Mouse (Mus musculus): ENCODE measurements at regions not wholly inside any gene's neighbourhood (a gene's known extent, or its start where the extent isn't known, plus 50 kb on each side); places are given as distances from the start of the nearest gene placed in this dataset.

GRCm38 (mm10) chr16:75433227-75433626, 152.6 kb downstream of the Lipi start:
- Histone ChIP-seq H3K27ac (ENCODE audit: low read depth, low read length) (no peak overlapping the region), H3K4me2 (replicated peaks; ENCODE audit: low read depth) (no peak overlapping the region), H3K9me3 (ENCODE audit: control insufficient read depth) (no peaks in the 10 kb centered on the region), H3K4me3 (ENCODE audit: low read depth, low read length) (no peak overlapping the region), H3K9ac (ENCODE audit: low read depth, low read length) (no peak overlapping the region), H3K4me1 (replicated peaks; ENCODE audit: control insufficient read depth, insufficient read depth, low read length) (no peaks in the 10 kb centered on the region), H3K36me3 (ENCODE audit: control insufficient read depth, insufficient read depth) (no peaks in the 10 kb centered on the region), H3K27me3 (replicated peaks; ENCODE audit: control insufficient read depth, insufficient read depth, low read length) (no peaks in the 10 kb centered on the region)
- ATAC-seq = no peak
- WGBS = 58% methylated on average over 6 of the region's 6 CpGs
- no peak for TF ChIP-seq CTCF (IDR thresholded peaks at IDR 0.05; ENCODE audit: low read depth)

GRCm38 (mm10) chr16:75384526-75385222, 201.2 kb downstream of the Lipi start:
- H3K9ac ChIP-seq (ENCODE audit: low read depth, low read length) = no peak overlapping the region
- no peak overlapping the region for H3K4me3 ChIP-seq (ENCODE audit: low read depth, low read length)
- H3K4me2 ChIP-seq (replicated peaks; ENCODE audit: low read depth) = no peak overlapping the region
- WGBS = 83% methylated on average over 6 of the region's 6 CpGs
- no peaks in the 10 kb centered on the region for H3K4me1 ChIP-seq (replicated peaks; ENCODE audit: control insufficient read depth, insufficient read depth, low read length)
- H3K27ac ChIP-seq (ENCODE audit: low read depth, low read length) = no peak overlapping the region
- no peak for ATAC-seq
- H3K27me3 ChIP-seq (replicated peaks; ENCODE audit: control insufficient read depth, insufficient read depth, low read length) = no peaks in the 10 kb centered on the region
- no peaks in the 10 kb centered on the region for H3K36me3 ChIP-seq (ENCODE audit: control insufficient read depth, insufficient read depth)
- H3K9me3 ChIP-seq (ENCODE audit: control insufficient read depth) = no peaks in the 10 kb centered on the region
- TF ChIP-seq CTCF (IDR thresholded peaks at IDR 0.05; ENCODE audit: low read depth) = no peak

- no peak overlapping the region for H3K4me3 ChIP-seq (ENCODE audit: low read depth, low read length)
- no peaks in the 10 kb centered on the region for H3K9me3 ChIP-seq (ENCODE audit: control insufficient read depth)
- TF ChIP-seq CTCF (IDR thresholded peaks at IDR 0.05; ENCODE audit: low read depth) = peak; percentile 16; the same call in 1 of the 2 replicates
- no peaks in the 10 kb centered on the region for H3K36me3 ChIP-seq (ENCODE audit: control insufficient read depth, insufficient read depth)
- H3K4me1 ChIP-seq (replicated peaks; ENCODE audit: control insufficient read depth, insufficient read depth, low read length) = no peaks in the 10 kb centered on the region
- no peak for ATAC-seq
- H3K4me2 ChIP-seq (replicated peaks; ENCODE audit: low read depth) = no peak overlapping the region
- WGBS = 37% methylated on average over 1 of the region's 1 CpGs
- H3K27me3 ChIP-seq (replicated peaks; ENCODE audit: control insufficient read depth, insufficient read depth, low read length) = no peaks in the 10 kb centered on the region
- H3K27ac ChIP-seq (ENCODE audit: low read depth, low read length) = no peak overlapping the region
- H3K9ac ChIP-seq (ENCODE audit: low read depth, low read length) = no peak overlapping the region
Measured at GRCm38 (mm10) chr16:75381191-75381590, 204.7 kb downstream of the Lipi start.

- no peak for ATAC-seq
- Histone ChIP-seq H3K4me2 (replicated peaks; ENCODE audit: low read depth) (no peak overlapping the region), H3K4me3 (ENCODE audit: low read depth, low read length) (no peak overlapping the region), H3K27ac (ENCODE audit: low read depth, low read length) (no peak overlapping the region), H3K9me3 (ENCODE audit: control insufficient read depth) (no peaks in the 10 kb centered on the region), H3K36me3 (ENCODE audit: control insufficient read depth, insufficient read depth) (no peaks in the 10 kb centered on the region), H3K4me1 (replicated peaks; ENCODE audit: control insufficient read depth, insufficient read depth, low read length) (no peaks in the 10 kb centered on the region), H3K27me3 (replicated peaks; ENCODE audit: control insufficient read depth, insufficient read depth, low read length) (no peaks in the 10 kb centered on the region), H3K9ac (ENCODE audit: low read depth, low read length) (no peak overlapping the region)
- 71% methylated on average over 5 of the region's 5 CpGs for WGBS
- TF ChIP-seq CTCF (IDR thresholded peaks at IDR 0.05; ENCODE audit: low read depth) = no peak
Measured at GRCm38 (mm10) chr16:75369700-75370099, 216.2 kb downstream of the Lipi start.

- Histone ChIP-seq H3K4me3 (ENCODE audit: low read depth, low read length) (no peak overlapping the region), H3K27ac (ENCODE audit: low read depth, low read length) (no peak overlapping the region), H3K9ac (ENCODE audit: low read depth, low read length) (no peak overlapping the region), H3K27me3 (replicated peaks; ENCODE audit: control insufficient read depth, insufficient read depth, low read length) (no peaks in the 10 kb centered on the region), H3K4me1 (replicated peaks; ENCODE audit: control insufficient read depth, insufficient read depth, low read length) (no peaks in the 10 kb centered on the region), H3K9me3 (ENCODE audit: control insufficient read depth) (no peaks in the 10 kb centered on the region), H3K4me2 (replicated peaks; ENCODE audit: low read depth) (no peak overlapping the region), H3K36me3 (ENCODE audit: control insufficient read depth, insufficient read depth) (no peaks in the 10 kb centered on the region)
- ATAC-seq = no peak
- TF ChIP-seq CTCF (IDR thresholded peaks at IDR 0.05; ENCODE audit: low read depth) = no peak
- WGBS = 80% methylated on average over 4 of the region's 4 CpGs
Measured at GRCm38 (mm10) chr16:75366727-75367126, 219.1 kb downstream of the Lipi start.

GRCm38 (mm10) chr16:75365361-75365994, 220.4 kb downstream of the Lipi start:
- Histone ChIP-seq H3K27me3 (replicated peaks; ENCODE audit: control insufficient read depth, insufficient read depth, low read length) (no peaks in the 10 kb centered on the region), H3K4me1 (replicated peaks; ENCODE audit: control insufficient read depth, insufficient read depth, low read length) (no peaks in the 10 kb centered on the region), H3K27ac (ENCODE audit: low read depth, low read length) (no peak overlapping the region), H3K9me3 (ENCODE audit: control insufficient read depth) (no peaks in the 10 kb centered on the region), H3K4me3 (ENCODE audit: low read depth, low read length) (no peak overlapping the region), H3K4me2 (replicated peaks; ENCODE audit: low read depth) (no peak overlapping the region), H3K36me3 (ENCODE audit: control insufficient read depth, insufficient read depth) (no peaks in the 10 kb centered on the region), H3K9ac (ENCODE audit: low read depth, low read length) (no peak overlapping the region)
- ATAC-seq = no peak
- TF ChIP-seq CTCF (IDR thresholded peaks at IDR 0.05; ENCODE audit: low read depth) = no peak
- 63% methylated on average over 8 of the region's 8 CpGs for WGBS
